Mouse (Mus musculus) neural tube, embryonic 14.5 days (tissue): ENCODE results near the gene Cant1. TPM values are rescaled to one million over a fixed set of nuclear protein-coding genes. Genes with fewer than 3 reads are reported as not detected.

Source experiments
- ATAC-seq: fragments of 200-750 bp; cut with Nextera tagmentation; 2 replicates; pipeline ENCODE4 v1.8.0; 2017; ENCODE audit warnings: low read depth, mild to moderate bottlenecking, moderate TSS enrichment, moderate library complexity
- H3K27ac ChIP-seq: fragments of 300-500 bp; sonication (generic); 2 replicates; pipeline ENCODE4 v1.5.1; 2014; ENCODE audit warnings: low read depth, mild to moderate bottlenecking, control low read depth, low read length, moderate library complexity, mixed read lengths
- H3K27me3 ChIP-seq: fragments of 300-500 bp; sonication (generic); 2 replicates; pipeline ENCODE4 v1.6.1; 2014; ENCODE audit warnings: low read length; ENCODE audit not compliant: control insufficient read depth, insufficient read depth
- H3K36me3 ChIP-seq: fragments of 300-500 bp; sonication (generic); 2 replicates; pipeline ENCODE4 v1.6.1; 2014; ENCODE audit warnings: low read length, mixed read lengths; ENCODE audit not compliant: control insufficient read depth, insufficient read depth
- H3K4me1 ChIP-seq: fragments of 300-500 bp; sonication (generic); 2 replicates; pipeline ENCODE4 v1.6.1; 2014; ENCODE audit warnings: low read length; ENCODE audit not compliant: control insufficient read depth, insufficient read depth
- H3K4me2 ChIP-seq: fragments of 300-500 bp; sonication (generic); 2 replicates; pipeline ENCODE4 v1.6.1; 2014; ENCODE audit warnings: mild to moderate bottlenecking, low read depth, low read length, control low read depth
- H3K4me3 ChIP-seq: fragments of 300-500 bp; sonication (generic); 2 replicates; pipeline ENCODE4 v1.5.1; 2014; ENCODE audit warnings: low read depth, low read length, control low read depth, mixed read lengths
- H3K9ac ChIP-seq: fragments of 300-500 bp; sonication (generic); replicated peaks from 2 replicates; pipeline ENCODE4 v1.6.1; 2014; ENCODE audit warnings: low read depth, mild to moderate bottlenecking, control low read depth, low read length, mixed read lengths
- H3K9me3 ChIP-seq: fragments of 300-500 bp; sonication (generic); 2 replicates; pipeline ENCODE4 v1.6.1; 2016; ENCODE audit warnings: low read length; ENCODE audit not compliant: control insufficient read depth
- WGBS: fragments of 180-500 bp; shearing (Covaris S2); extraction: QIAGEN DNeasy Blood & Tissue Kit; methylation state at CpG from one replicate; pipeline ENCODE4 v1.1.7; 2014; 5-methylcytosine and 5-hydroxymethylcytosine counted together
- polyA plus RNA-seq: library from polyadenylated mRNA; unstranded; fragments of >200 nt; fragmentation: Nextera tagmentation; extraction: Ambion mirVana; gene quantifications from 2 replicates; pipeline ENCODE4 v1.2.1, GENCODE M21; 2014

Cant1 gene
- polyA plus RNA-seq, 1 experiment from 2014 or later = 21.2 TPM

GRCm38 (mm10) chr11:118424621-118425335 lies 5.9 kb upstream of the Cant1 start:
- ATAC-seq = no peak
- Histone ChIP-seq H3K4me1 (peaks cover 14% of the 10 kb centered on the region; the same call in 1 of the 2 replicates), H3K36me3 (no peaks in the 10 kb centered on the region), H3K4me3 (no peak overlapping the region), H3K27me3 (no peaks in the 10 kb centered on the region), H3K4me2 (no peak overlapping the region), H3K27ac (no peak overlapping the region), H3K9me3 (no peaks in the 10 kb centered on the region), H3K9ac (no peak overlapping the region)
- 70% methylated on average over 13 of the region's 13 CpGs for WGBS

GRCm38 (mm10) chr11:118423266-118423971 lies 4.5 kb upstream of the Cant1 start:
- Histone ChIP-seq H3K4me3 (no peak overlapping the region), H3K9me3 (no peaks in the 10 kb centered on the region), H3K36me3 (no peaks in the 10 kb centered on the region), H3K27me3 (no peaks in the 10 kb centered on the region), H3K27ac (peak overlapping the region; percentile 1; the same call in 1 of the 2 replicates), H3K9ac (peak overlapping the region; percentile 39; the same call in 1 of the 2 replicates), H3K4me2 (0 out of 2 replicates have a peak overlapping the region, but pooled peaks have one; percentile 1), H3K4me1 (peaks cover 19% of the 10 kb centered on the region)
- ATAC-seq = 0 out of 2 replicates have a peak, but pooled peaks have one; percentile 46
- WGBS = 6% methylated on average over 18 of the region's 18 CpGs

- ATAC-seq = no peak
- no peaks in the 10 kb centered on the region for H3K27me3 ChIP-seq
- no peaks in the 10 kb centered on the region for H3K9me3 ChIP-seq
- no peaks in the 10 kb centered on the region for H3K36me3 ChIP-seq
- no peak overlapping the region for H3K9ac ChIP-seq
- H3K4me1 ChIP-seq = peaks cover 24% of the 10 kb centered on the region
- H3K4me3 ChIP-seq = no peak overlapping the region
- 83% methylated on average over 7 of the region's 7 CpGs for WGBS
- H3K4me2 ChIP-seq = no peak overlapping the region
- no peak overlapping the region for H3K27ac ChIP-seq
Measured at GRCm38 (mm10) chr11:118420261-118420660, 1.4 kb upstream of the Cant1 start.

- H3K27me3 ChIP-seq = no peaks in the 10 kb centered on the region
- WGBS = 3% methylated on average over 12 of the region's 12 CpGs
- peak overlapping the region; percentile 90 for H3K4me3 ChIP-seq
- H3K9me3 ChIP-seq = no peaks in the 10 kb centered on the region
- peak overlapping the region; percentile 84 for H3K4me2 ChIP-seq
- peak; percentile 27; the same call in 1 of the 2 replicates for ATAC-seq
- peaks cover 16% of the 10 kb centered on the region for H3K4me1 ChIP-seq
- H3K36me3 ChIP-seq = peaks cover 5% of the 10 kb centered on the region; the same call in 1 of the 2 replicates
- peak overlapping the region; percentile 94 for H3K9ac ChIP-seq
- H3K27ac ChIP-seq = peak overlapping the region; percentile 72; the same call in 1 of the 2 replicates
Measured at GRCm38 (mm10) chr11:118418442-118418833, 448 bp downstream of the Cant1 start.

GRCm38 (mm10) chr11:118417496-118417895 lies 1.4 kb downstream of the Cant1 start:
- no peak overlapping the region for H3K9ac ChIP-seq
- ATAC-seq = no peak
- peaks cover 14% of the 10 kb centered on the region for H3K4me1 ChIP-seq
- WGBS = 95% methylated on average over 9 of the region's 9 CpGs
- no peaks in the 10 kb centered on the region for H3K27me3 ChIP-seq
- no peak overlapping the region for H3K27ac ChIP-seq
- H3K4me3 ChIP-seq = no peak overlapping the region
- no peaks in the 10 kb centered on the region for H3K9me3 ChIP-seq
- H3K36me3 ChIP-seq = peaks cover 5% of the 10 kb centered on the region; the same call in 1 of the 2 replicates
- no peak overlapping the region; the same call in 1 of the 2 replicates for H3K4me2 ChIP-seq

- H3K27me3 ChIP-seq = no peaks in the 10 kb centered on the region
- 0 out of 2 replicates have a peak overlapping the region, but pooled peaks have one; percentile 7 for H3K9ac ChIP-seq
- no peak overlapping the region for H3K4me3 ChIP-seq
- no peaks in the 10 kb centered on the region for H3K9me3 ChIP-seq
- H3K4me1 ChIP-seq = peaks cover 14% of the 10 kb centered on the region
- H3K36me3 ChIP-seq = peaks cover 5% of the 10 kb centered on the region; the same call in 1 of the 2 replicates
- ATAC-seq = no peak
- no peak overlapping the region for H3K27ac ChIP-seq
- 77% methylated on average over 7 of the region's 7 CpGs for WGBS
- H3K4me2 ChIP-seq = no peak overlapping the region
Measured at GRCm38 (mm10) chr11:118416046-118416445, 2.8 kb downstream of the Cant1 start.

- 88% methylated on average over 6 of the region's 6 CpGs for WGBS
- Histone ChIP-seq H3K36me3 (peaks cover 5% of the 10 kb centered on the region; the same call in 1 of the 2 replicates), H3K4me2 (no peak overlapping the region), H3K27me3 (no peaks in the 10 kb centered on the region), H3K27ac (no peak overlapping the region), H3K9me3 (no peaks in the 10 kb centered on the region), H3K4me1 (peaks cover 14% of the 10 kb centered on the region), H3K4me3 (no peak overlapping the region), H3K9ac (0 out of 2 replicates have a peak overlapping the region, but pooled peaks have one; percentile 7)
- no peak for ATAC-seq
Measured at GRCm38 (mm10) chr11:118415630-118416029, 3.3 kb downstream of the Cant1 start.

GRCm38 (mm10) chr11:118414270-118414669 lies 4.6 kb downstream of the Cant1 start:
- peaks cover 11% of the 10 kb centered on the region for H3K4me1 ChIP-seq
- H3K27ac ChIP-seq = no peak overlapping the region
- peaks cover 5% of the 10 kb centered on the region; the same call in 1 of the 2 replicates for H3K36me3 ChIP-seq
- no peaks in the 10 kb centered on the region for H3K27me3 ChIP-seq
- no peak overlapping the region for H3K4me2 ChIP-seq
- H3K9me3 ChIP-seq = no peaks in the 10 kb centered on the region
- WGBS = 91% methylated on average over 5 of the region's 5 CpGs
- no peak overlapping the region for H3K9ac ChIP-seq
- no peak for ATAC-seq
- no peak overlapping the region for H3K4me3 ChIP-seq

- Histone ChIP-seq H3K27me3 (no peaks in the 10 kb centered on the region), H3K4me1 (peaks cover 7% of the 10 kb centered on the region), H3K9ac (no peak overlapping the region), H3K27ac (no peak overlapping the region), H3K36me3 (peaks cover 5% of the 10 kb centered on the region; the same call in 1 of the 2 replicates), H3K4me3 (no peak overlapping the region), H3K9me3 (no peaks in the 10 kb centered on the region), H3K4me2 (no peak overlapping the region)
- no peak for ATAC-seq
- WGBS = 74% methylated on average over 4 of the region's 4 CpGs
Measured at GRCm38 (mm10) chr11:118413055-118413454, 5.8 kb downstream of the Cant1 start.
